Mouse (Mus musculus): ENCODE results near the gene Rnf141. TPM values are rescaled to one million over a fixed set of nuclear protein-coding genes. Genes with fewer than 3 reads are reported as not detected.

The Rnf141 gene
- polyA plus RNA-seq, 1 experiment from 2014 or later, result 39.7 TPM

DNA sequence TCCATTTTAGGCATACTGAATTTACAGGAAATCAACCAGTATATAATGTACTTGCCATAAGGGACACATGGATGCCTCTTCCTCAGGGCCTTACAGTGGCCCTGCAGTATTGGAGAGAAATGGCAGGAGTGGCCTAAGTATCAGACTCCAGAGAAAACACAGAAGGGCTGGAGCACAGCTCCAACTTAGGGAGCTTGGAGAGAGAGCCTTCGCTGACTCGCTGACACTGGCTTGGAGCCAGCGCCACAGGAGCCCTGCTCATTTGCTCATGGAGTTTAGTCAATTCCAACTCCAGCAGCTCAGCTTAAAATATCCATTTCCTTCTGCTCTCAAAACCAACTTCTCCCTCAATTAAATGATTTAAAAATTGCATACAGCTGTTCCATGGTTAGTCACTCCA is 22.6 kb downstream of the Rnf141 start:
- Histone ChIP-seq H3K36me3 (ENCODE audit: control insufficient read depth, insufficient read depth, low read length) (peaks cover 7% of the 10 kb centered on the region; the same call in 1 of the 2 replicates), H3K9ac (ENCODE audit: low read depth, low read length) (no peak overlapping the region), H3K4me1 (ENCODE audit: control insufficient read depth, insufficient read depth, low read length) (no peaks in the 10 kb centered on the region), H3K27me3 (ENCODE audit: control insufficient read depth, insufficient read depth, low read depth, low read length) (no peaks in the 10 kb centered on the region), H3K4me3 (ENCODE audit: low read depth, low read length) (no peak overlapping the region), H3K27ac (ENCODE audit: low read length) (no peak overlapping the region), H3K9me3 (replicated peaks; ENCODE audit: control insufficient read depth, low read length, poor library complexity, severe bottlenecking) (no peaks in the 10 kb centered on the region), H3K4me2 (ENCODE audit: low read length) (no peak overlapping the region)
- WGBS, result 80% methylated on average over 3 of the region's 3 CpGs
- no peak for ATAC-seq

- Histone ChIP-seq H3K9me3 (replicated peaks; ENCODE audit: control insufficient read depth, low read length, poor library complexity, severe bottlenecking) (no peaks in the 10 kb centered on the region), H3K27ac (ENCODE audit: low read length) (no peak overlapping the region), H3K36me3 (ENCODE audit: control insufficient read depth, insufficient read depth, low read length) (peaks cover 7% of the 10 kb centered on the region; the same call in 1 of the 2 replicates), H3K4me3 (ENCODE audit: low read depth, low read length) (no peak overlapping the region), H3K4me1 (ENCODE audit: control insufficient read depth, insufficient read depth, low read length) (no peaks in the 10 kb centered on the region), H3K27me3 (ENCODE audit: control insufficient read depth, insufficient read depth, low read depth, low read length) (no peaks in the 10 kb centered on the region), H3K9ac (ENCODE audit: low read depth, low read length) (no peak overlapping the region), H3K4me2 (ENCODE audit: low read length) (no peak overlapping the region)
- ATAC-seq, result no peak
- WGBS, result 61% methylated on average over 5 of the region's 5 CpGs
Measured at GRCm38 (mm10) chr7:110821068-110821467, 23.2 kb downstream of the Rnf141 start.

DNA sequence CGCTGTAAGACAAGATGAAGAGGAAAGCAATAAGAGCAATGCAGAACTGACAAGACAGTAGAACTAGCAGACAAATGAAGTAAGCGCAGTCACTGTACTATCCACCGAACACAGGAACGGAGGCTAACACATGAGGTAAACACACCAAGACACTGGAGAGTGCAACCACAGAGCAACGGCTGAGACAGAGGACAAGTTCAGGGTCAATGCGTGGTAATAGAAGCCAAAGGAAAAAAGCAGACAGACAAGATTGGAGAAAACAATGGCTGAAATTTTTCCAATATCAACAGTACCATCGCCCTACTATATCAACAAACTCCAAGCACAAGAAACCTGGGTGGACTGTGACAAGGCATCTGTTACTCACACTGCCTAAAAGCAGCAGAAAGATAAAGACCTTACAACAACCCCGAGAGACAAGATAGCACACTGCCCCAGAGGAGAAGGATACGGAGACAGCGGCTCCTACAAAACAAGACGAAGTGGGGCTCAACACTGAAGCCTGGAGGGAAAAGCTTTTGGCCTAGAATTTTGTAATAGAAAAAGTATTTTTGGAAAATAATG is 25.4 kb downstream of the Rnf141 start:
- Histone ChIP-seq H3K36me3 (ENCODE audit: control insufficient read depth, insufficient read depth, low read length) (peaks cover 2% of the 10 kb centered on the region; the same call in 1 of the 2 replicates), H3K4me1 (ENCODE audit: control insufficient read depth, insufficient read depth, low read length) (no peaks in the 10 kb centered on the region), H3K27me3 (ENCODE audit: control insufficient read depth, insufficient read depth, low read depth, low read length) (no peaks in the 10 kb centered on the region), H3K4me2 (ENCODE audit: low read length) (no peak overlapping the region), H3K9me3 (replicated peaks; ENCODE audit: control insufficient read depth, low read length, poor library complexity, severe bottlenecking) (no peaks in the 10 kb centered on the region), H3K27ac (ENCODE audit: low read length) (no peak overlapping the region), H3K4me3 (ENCODE audit: low read depth, low read length) (no peak overlapping the region), H3K9ac (ENCODE audit: low read depth, low read length) (no peak overlapping the region)
- ATAC-seq, result no peak
- WGBS, result 88% methylated on average over 11 of the region's 11 CpGs

DNA sequence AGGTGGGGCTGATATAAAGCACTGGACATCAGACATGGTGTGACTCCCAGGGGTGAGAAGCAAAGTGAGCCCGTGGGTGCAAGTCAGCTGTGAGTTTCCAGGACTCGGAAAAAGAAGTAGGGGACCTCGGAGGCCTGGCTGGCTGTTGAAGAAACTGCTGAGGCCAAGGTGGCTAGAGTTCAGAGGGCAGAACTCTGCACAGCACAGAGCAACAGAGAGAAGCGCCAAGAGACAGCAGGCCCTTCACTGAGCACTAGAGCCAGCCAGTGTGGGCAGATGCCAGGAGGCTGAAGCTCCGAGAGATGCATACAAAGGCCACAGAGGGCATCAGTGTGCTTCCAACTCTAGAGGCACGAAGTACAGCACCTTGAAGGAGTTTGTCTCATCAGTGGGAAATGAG is 26.1 kb downstream of the Rnf141 start:
- WGBS, result 83% methylated on average over 6 of the region's 6 CpGs
- Histone ChIP-seq H3K9ac (ENCODE audit: low read depth, low read length) (no peak overlapping the region), H3K9me3 (replicated peaks; ENCODE audit: control insufficient read depth, low read length, poor library complexity, severe bottlenecking) (no peaks in the 10 kb centered on the region), H3K4me2 (ENCODE audit: low read length) (no peak overlapping the region), H3K4me1 (ENCODE audit: control insufficient read depth, insufficient read depth, low read length) (no peaks in the 10 kb centered on the region), H3K27ac (ENCODE audit: low read length) (no peak overlapping the region), H3K4me3 (ENCODE audit: low read depth, low read length) (no peak overlapping the region), H3K36me3 (ENCODE audit: control insufficient read depth, insufficient read depth, low read length) (peaks cover 2% of the 10 kb centered on the region; the same call in 1 of the 2 replicates), H3K27me3 (ENCODE audit: control insufficient read depth, insufficient read depth, low read depth, low read length) (no peaks in the 10 kb centered on the region)
- no peak for ATAC-seq

DNA sequence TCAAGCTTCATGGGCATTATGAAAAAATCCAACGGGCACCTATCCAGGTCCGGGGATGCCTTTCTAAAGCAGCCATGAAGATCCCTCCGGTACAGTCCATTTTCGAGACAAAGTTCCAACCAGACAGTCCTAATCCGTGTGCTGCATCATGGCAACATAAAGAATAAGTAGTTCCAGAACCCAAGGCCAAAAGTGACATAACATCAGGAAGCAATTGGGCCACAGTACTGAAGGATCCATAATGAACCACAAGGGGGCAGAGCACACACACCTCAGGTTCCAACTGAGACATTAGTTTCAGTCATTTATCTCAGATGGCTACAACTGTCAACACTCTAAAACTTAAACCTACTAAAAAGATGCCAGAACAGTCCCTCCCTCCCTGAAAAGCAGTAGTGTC is 28.2 kb downstream of the Rnf141 start:
- 72% methylated on average over 5 of the region's 5 CpGs for WGBS
- H3K27ac ChIP-seq (ENCODE audit: low read length), result no peak overlapping the region
- H3K4me3 ChIP-seq (ENCODE audit: low read depth, low read length), result no peak overlapping the region
- H3K4me1 ChIP-seq (ENCODE audit: control insufficient read depth, insufficient read depth, low read length), result no peaks in the 10 kb centered on the region
- H3K9ac ChIP-seq (ENCODE audit: low read depth, low read length), result no peak overlapping the region
- no peak for ATAC-seq
- H3K27me3 ChIP-seq (ENCODE audit: control insufficient read depth, insufficient read depth, low read depth, low read length), result no peaks in the 10 kb centered on the region
- H3K9me3 ChIP-seq (replicated peaks; ENCODE audit: control insufficient read depth, low read length, poor library complexity, severe bottlenecking), result no peaks in the 10 kb centered on the region
- peaks cover 3% of the 10 kb centered on the region; the same call in 1 of the 2 replicates for H3K36me3 ChIP-seq (ENCODE audit: control insufficient read depth, insufficient read depth, low read length)
- H3K4me2 ChIP-seq (ENCODE audit: low read length), result no peak overlapping the region

GRCm38 (mm10) chr7:110813983-110814382 is 30.3 kb downstream of the Rnf141 start:
- H3K9ac ChIP-seq (ENCODE audit: low read depth, low read length), result no peak overlapping the region
- no peaks in the 10 kb centered on the region for H3K4me1 ChIP-seq (ENCODE audit: control insufficient read depth, insufficient read depth, low read length)
- H3K4me3 ChIP-seq (ENCODE audit: low read depth, low read length), result no peak overlapping the region
- no peaks in the 10 kb centered on the region for H3K27me3 ChIP-seq (ENCODE audit: control insufficient read depth, insufficient read depth, low read depth, low read length)
- H3K4me2 ChIP-seq (ENCODE audit: low read length), result no peak overlapping the region
- H3K9me3 ChIP-seq (replicated peaks; ENCODE audit: control insufficient read depth, low read length, poor library complexity, severe bottlenecking), result no peaks in the 10 kb centered on the region
- no peak overlapping the region for H3K27ac ChIP-seq (ENCODE audit: low read length)
- H3K36me3 ChIP-seq (ENCODE audit: control insufficient read depth, insufficient read depth, low read length), result peaks cover 3% of the 10 kb centered on the region; the same call in 1 of the 2 replicates
- WGBS, result 90% methylated on average over 1 of the region's 1 CpGs
- ATAC-seq, result no peak

- 86% methylated on average over 5 of the region's 5 CpGs for WGBS
- H3K27me3 ChIP-seq (ENCODE audit: control insufficient read depth, insufficient read depth, low read depth, low read length), result no peaks in the 10 kb centered on the region
- no peak overlapping the region for H3K9ac ChIP-seq (ENCODE audit: low read depth, low read length)
- no peak overlapping the region for H3K4me3 ChIP-seq (ENCODE audit: low read depth, low read length)
- peaks cover 3% of the 10 kb centered on the region; the same call in 1 of the 2 replicates for H3K36me3 ChIP-seq (ENCODE audit: control insufficient read depth, insufficient read depth, low read length)
- no peaks in the 10 kb centered on the region for H3K4me1 ChIP-seq (ENCODE audit: control insufficient read depth, insufficient read depth, low read length)
- no peak for ATAC-seq
- no peak overlapping the region for H3K4me2 ChIP-seq (ENCODE audit: low read length)
- no peak overlapping the region for H3K27ac ChIP-seq (ENCODE audit: low read length)
- H3K9me3 ChIP-seq (replicated peaks; ENCODE audit: control insufficient read depth, low read length, poor library complexity, severe bottlenecking), result no peaks in the 10 kb centered on the region
Measured at GRCm38 (mm10) chr7:110811529-110811928, 32.7 kb downstream of the Rnf141 start.

GRCm38 (mm10) chr7:110810995-110811394 is 33.3 kb downstream of the Rnf141 start:
- peaks cover 3% of the 10 kb centered on the region; the same call in 1 of the 2 replicates for H3K36me3 ChIP-seq (ENCODE audit: control insufficient read depth, insufficient read depth, low read length)
- no peaks in the 10 kb centered on the region for H3K4me1 ChIP-seq (ENCODE audit: control insufficient read depth, insufficient read depth, low read length)
- no peak overlapping the region for H3K4me2 ChIP-seq (ENCODE audit: low read length)
- H3K9me3 ChIP-seq (replicated peaks; ENCODE audit: control insufficient read depth, low read length, poor library complexity, severe bottlenecking), result no peaks in the 10 kb centered on the region
- H3K4me3 ChIP-seq (ENCODE audit: low read depth, low read length), result no peak overlapping the region
- WGBS, result 84% methylated on average over 8 of the region's 8 CpGs
- H3K27ac ChIP-seq (ENCODE audit: low read length), result no peak overlapping the region
- no peak overlapping the region for H3K9ac ChIP-seq (ENCODE audit: low read depth, low read length)
- no peak for ATAC-seq
- no peaks in the 10 kb centered on the region for H3K27me3 ChIP-seq (ENCODE audit: control insufficient read depth, insufficient read depth, low read depth, low read length)

DNA sequence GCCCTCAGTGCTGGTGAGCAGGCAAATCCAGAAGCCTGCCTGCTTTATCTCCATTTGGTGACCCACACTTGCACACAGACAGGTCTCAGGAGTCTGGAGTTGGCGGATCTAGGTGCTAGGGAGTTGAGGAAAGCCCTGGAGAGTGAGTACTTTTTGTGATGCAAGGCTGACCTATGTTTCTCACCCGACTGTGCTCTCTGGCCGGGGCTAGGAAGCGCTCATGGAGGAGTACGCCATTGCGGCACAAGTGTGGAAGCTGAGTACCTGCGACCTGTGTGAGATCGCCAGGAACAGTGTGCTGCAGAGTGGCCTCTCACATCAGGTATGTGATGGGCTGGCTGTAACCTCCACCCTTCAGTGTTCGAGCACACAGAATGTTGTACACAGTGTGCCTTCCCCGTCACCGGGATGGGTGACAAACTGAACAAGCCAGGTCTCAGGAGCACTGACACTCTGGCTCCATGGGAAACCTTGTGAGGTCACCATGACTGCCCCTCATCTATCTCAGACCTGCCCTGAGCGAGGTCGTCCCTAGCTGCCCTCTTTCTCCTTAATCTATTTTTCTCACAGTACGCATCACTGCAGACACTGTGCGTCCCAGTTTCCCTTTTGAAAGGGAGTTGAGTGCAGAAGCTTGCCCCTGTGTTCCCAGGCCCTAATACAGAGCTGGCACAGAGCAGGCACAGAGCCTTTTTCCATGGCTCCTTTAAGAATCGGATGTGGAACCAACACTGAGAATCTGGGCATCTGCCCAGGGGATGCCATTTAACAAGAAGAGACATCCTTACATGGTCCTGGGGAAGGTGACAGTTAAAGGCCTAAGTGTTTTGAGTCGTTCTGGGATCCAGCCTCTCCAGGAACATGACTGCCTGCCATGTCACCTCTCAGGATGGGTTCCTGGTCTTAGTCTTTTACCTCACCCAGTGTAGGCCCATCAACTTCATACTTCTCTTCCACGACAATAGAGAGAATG is 34.4 kb downstream of the Rnf141 start:
- Histone ChIP-seq H3K4me3 (ENCODE audit: low read depth, low read length) (no peak overlapping the region), H3K4me2 (ENCODE audit: low read length) (no peak overlapping the region), H3K27me3 (ENCODE audit: control insufficient read depth, insufficient read depth, low read depth, low read length) (no peaks in the 10 kb centered on the region), H3K27ac (ENCODE audit: low read length) (no peak overlapping the region; the same call in 1 of the 2 replicates), H3K4me1 (ENCODE audit: control insufficient read depth, insufficient read depth, low read length) (no peaks in the 10 kb centered on the region), H3K9ac (ENCODE audit: low read depth, low read length) (no peak overlapping the region), H3K9me3 (replicated peaks; ENCODE audit: control insufficient read depth, low read length, poor library complexity, severe bottlenecking) (no peaks in the 10 kb centered on the region), H3K36me3 (ENCODE audit: control insufficient read depth, insufficient read depth, low read length) (peaks cover 3% of the 10 kb centered on the region; the same call in 1 of the 2 replicates)
- ATAC-seq, result no peak
- WGBS, result 84% methylated on average over 18 of the region's 18 CpGs

Data from midbrain, embryonic 16.5 days (tissue).